Mouse (Mus musculus) lung, postnatal 0 days (tissue): Measurements from ENCODE around the gene C1s1. TPM values are rescaled to one million over a fixed set of nuclear protein-coding genes. Genes with fewer than 3 reads are reported as not detected.
A peak's percentile ranks its signal among the peaks of the same experiment; 100 is the strongest.

Source experiments
- ATAC-seq: fragments of 200-750 bp; cut with Nextera tagmentation; 2 replicates; pipeline ENCODE4 v1.8.0; 2017; ENCODE audit warnings: moderate library complexity
- DNase-seq: peaks from one replicate; pipeline ENCODE4 v3.0.0-alpha.2; 2016; ENCODE audit warnings: low spot score
- H3K27ac ChIP-seq: fragments of 300-500 bp; sonication (generic); 2 replicates; pipeline ENCODE4 v1.5.1; 2014; ENCODE audit warnings: antibody characterized with exemption, mild to moderate bottlenecking, low read length, mixed read lengths
- H3K27me3 ChIP-seq: fragments of 300-500 bp; sonication (generic); replicated peaks from 2 replicates; pipeline ENCODE4 v1.6.1; 2014; ENCODE audit warnings: low read length, mixed read lengths; ENCODE audit not compliant: insufficient read depth
- H3K36me3 ChIP-seq: fragments of 300-500 bp; sonication (generic); 2 replicates; pipeline ENCODE4 v1.6.1; 2014; ENCODE audit warnings: low read length, mixed read lengths; ENCODE audit not compliant: insufficient read depth
- H3K4me1 ChIP-seq: fragments of 300-500 bp; sonication (generic); 2 replicates; pipeline ENCODE4 v1.6.1; 2014; ENCODE audit warnings: antibody characterized with exemption, low read depth, low read length, mixed read lengths; ENCODE audit not compliant: insufficient read depth
- H3K4me2 ChIP-seq: fragments of 300-500 bp; sonication (generic); replicated peaks from 2 replicates; pipeline ENCODE4 v1.6.1; 2014; ENCODE audit warnings: low read depth, mild to moderate bottlenecking, low read length, moderate library complexity, mixed read lengths
- H3K4me3 ChIP-seq: fragments of 300-500 bp; sonication (generic); 2 replicates; pipeline ENCODE4 v1.5.1; 2014; ENCODE audit warnings: low read depth, low read length
- H3K9ac ChIP-seq: fragments of 300-500 bp; sonication (generic); replicated peaks from 2 replicates; pipeline ENCODE4 v1.6.1; 2014; ENCODE audit warnings: low read depth, mild to moderate bottlenecking
- H3K9me3 ChIP-seq: fragments of 300-500 bp; sonication (generic); 2 replicates; pipeline ENCODE4 v1.6.1; 2016; ENCODE audit warnings: low read length, mixed read lengths
- CTCF ChIP-seq: IDR thresholded peaks from 2 replicates; pipeline ENCODE4 v1.5.1; 2016; ENCODE audit warnings: antibody characterized with exemption, mild to moderate bottlenecking
- EP300 ChIP-seq: IDR thresholded peaks from 2 replicates; pipeline ENCODE4 v1.6.1; 2016; ENCODE audit warnings: antibody characterized with exemption, mild to moderate bottlenecking, control low read depth
- WGBS: fragments of 180-500 bp; shearing (Covaris S2); extraction: QIAGEN DNeasy Blood & Tissue Kit; methylation state at CpG from one replicate; pipeline ENCODE4 v1.1.7; 2014; 5-methylcytosine and 5-hydroxymethylcytosine counted together
- polyA plus RNA-seq: library from polyadenylated mRNA; unstranded; fragments of >200 nt; fragmentation: Nextera tagmentation; extraction: Ambion mirVana; gene quantifications from 2 replicates; pipeline ENCODE4 v1.2.1, GENCODE M21; 2015

C1s1 gene
- polyA plus RNA-seq, 1 experiment from 2014 or later: 18.7 TPM

GRCm38 (mm10) chr6:124501473-124501872, 40.7 kb downstream of the C1s1 start:
- no peak overlapping the region for H3K9ac ChIP-seq
- no peak overlapping the region for H3K4me2 ChIP-seq
- peak; percentile 38 for DNase-seq
- WGBS: 68% methylated on average over 4 of the region's 4 CpGs
- no peak overlapping the region for H3K27ac ChIP-seq
- no peaks in the 10 kb centered on the region for H3K36me3 ChIP-seq
- ATAC-seq: no peak
- no peak for TF ChIP-seq EP300
- no peak for TF ChIP-seq CTCF
- no peaks in the 10 kb centered on the region for H3K4me1 ChIP-seq
- no peaks in the 10 kb centered on the region for H3K9me3 ChIP-seq
- no peak overlapping the region for H3K4me3 ChIP-seq
- H3K27me3 ChIP-seq: no peaks in the 10 kb centered on the region

GRCm38 (mm10) chr6:124499914-124500566, 42.1 kb downstream of the C1s1 start:
- H3K9ac ChIP-seq: no peak overlapping the region
- WGBS: 39% methylated on average over 10 of the region's 10 CpGs
- H3K36me3 ChIP-seq: no peaks in the 10 kb centered on the region
- no peaks in the 10 kb centered on the region for H3K9me3 ChIP-seq
- H3K27ac ChIP-seq: no peak overlapping the region
- no peak for DNase-seq
- H3K4me3 ChIP-seq: no peak overlapping the region
- H3K4me2 ChIP-seq: no peak overlapping the region
- no peak for ATAC-seq
- H3K4me1 ChIP-seq: no peaks in the 10 kb centered on the region
- TF ChIP-seq EP300 (no peak), CTCF (no peak)
- no peaks in the 10 kb centered on the region for H3K27me3 ChIP-seq

GRCm38 (mm10) chr6:124496054-124496453, 46.1 kb downstream of the C1s1 start:
- Histone ChIP-seq H3K4me1 (no peaks in the 10 kb centered on the region), H3K4me3 (no peak overlapping the region), H3K4me2 (no peak overlapping the region), H3K27me3 (no peaks in the 10 kb centered on the region), H3K36me3 (no peaks in the 10 kb centered on the region), H3K9ac (no peak overlapping the region), H3K27ac (no peak overlapping the region), H3K9me3 (no peaks in the 10 kb centered on the region)
- no peak for ATAC-seq
- no peak for DNase-seq
- WGBS: 81% methylated on average over 5 of the region's 5 CpGs
- TF ChIP-seq EP300: no peak
- no peak for TF ChIP-seq CTCF

GRCm38 (mm10) chr6:124493886-124494285, 48.3 kb downstream of the C1s1 start:
- ATAC-seq: no peak

GRCm38 (mm10) chr6:124492842-124493561, 49.2 kb downstream of the C1s1 start, which contains the start of gene C1rl:
Gene C1rl, plus strand, starts transcription at chr6:124493113.
- peak; percentile 96 for ATAC-seq
- Histone ChIP-seq H3K4me3 (no peak within 1 kb of the TSS), H3K4me1 (no peaks in the 10 kb centered on the region), H3K9me3 (no peaks in the 10 kb centered on the region), H3K4me2 (no peak within 1 kb of the TSS), H3K36me3 (no peaks in the 10 kb centered on the region), H3K27me3 (no peaks in the 10 kb centered on the region), H3K27ac (peak within 1 kb of the TSS; percentile 38), H3K9ac (no peak within 1 kb of the TSS)
- peak; percentile 94 for DNase-seq
- 25% methylated on average over 2 of the region's 4 CpGs for WGBS
- TF ChIP-seq EP300: no peak
- peak; percentile 80 for TF ChIP-seq CTCF

More at GRCm38 (mm10) chr6:124493886-124494285, 48.3 kb downstream of the C1s1 start:
- no peak for TF ChIP-seq CTCF
- no peak for TF ChIP-seq EP300
- Histone ChIP-seq H3K36me3 (no peaks in the 10 kb centered on the region), H3K9ac (no peak overlapping the region), H3K9me3 (no peaks in the 10 kb centered on the region), H3K4me1 (no peaks in the 10 kb centered on the region), H3K27ac (peak overlapping the region; percentile 38; the same call in 1 of the 2 replicates), H3K27me3 (no peaks in the 10 kb centered on the region), H3K4me2 (no peak overlapping the region), H3K4me3 (no peak overlapping the region)
- WGBS: 62% methylated on average over 5 of the region's 5 CpGs
- no peak for DNase-seq

GRCm38 (mm10) chr6:124491427-124491826, 50.7 kb downstream of the C1s1 start:
- no peak overlapping the region for H3K9ac ChIP-seq
- H3K4me2 ChIP-seq: no peak overlapping the region
- no peaks in the 10 kb centered on the region for H3K9me3 ChIP-seq
- H3K27me3 ChIP-seq: no peaks in the 10 kb centered on the region
- DNase-seq (no peak), ATAC-seq (no peak)
- 69% methylated on average over 6 of the region's 6 CpGs for WGBS
- no peaks in the 10 kb centered on the region for H3K36me3 ChIP-seq
- H3K4me3 ChIP-seq: no peak overlapping the region
- no peaks in the 10 kb centered on the region for H3K4me1 ChIP-seq
- no peak overlapping the region for H3K27ac ChIP-seq
- TF ChIP-seq EP300: no peak
- no peak for TF ChIP-seq CTCF
